Mouse (Mus musculus) liver, embryonic 14.5 days (tissue): ENCODE data around the gene Rfx7. TPM values are rescaled to one million over a fixed set of nuclear protein-coding genes. Genes with fewer than 3 reads are reported as not detected.

Experiments used
- ATAC-seq: fragments of 200-750 bp; cut with Nextera tagmentation; 2 replicates; pipeline ENCODE4 v1.8.0; 2017; ENCODE audit warnings: moderate number of reproducible peaks, mild to moderate bottlenecking, moderate library complexity; ENCODE audit not compliant: insufficient read depth
- DNase-seq, 3 experiments: peaks; one replicate each; pipeline ENCODE4 v3.0.0-alpha.2; 2012 to 2013; ENCODE audit warnings: low read depth in 3 of 3, low spot score in 3 of 3
- H3K27ac ChIP-seq: fragments of 300-500 bp; sonication (generic); 2 replicates; pipeline ENCODE4 v1.5.1; 2014; ENCODE audit warnings: moderate library complexity, mild to moderate bottlenecking, control low read depth, inconsistent platforms
- H3K27me3 ChIP-seq: fragments of 300-500 bp; sonication (generic); 2 replicates; pipeline ENCODE4 v1.6.1; 2014; ENCODE audit warnings: mild to moderate bottlenecking, low read length, moderate library complexity; ENCODE audit not compliant: control insufficient read depth, insufficient read depth
- H3K36me3 ChIP-seq: fragments of 300-500 bp; sonication (generic); replicated peaks from 2 replicates; pipeline ENCODE4 v1.6.1; 2014; ENCODE audit warnings: low read depth; ENCODE audit not compliant: control insufficient read depth, insufficient read depth
- H3K4me1 ChIP-seq, 2 experiments: fragments of 200-500 bp in 1 of 2; fragments of 300-500 bp in 1 of 2; sonication (generic) in 1 of 2; replicated peaks; 2 replicates each; pipeline ENCODE4 v1.6.1; 2012 to 2014; ENCODE audit warnings: antibody characterized with exemption in 1 of 2, inconsistent platforms in 1 of 2, low read length in 1 of 2; ENCODE audit not compliant: control insufficient read depth in 2 of 2, insufficient read depth in 2 of 2
- H3K4me2 ChIP-seq: fragments of 300-500 bp; sonication (generic); 2 replicates; pipeline ENCODE4 v1.6.1; 2014; ENCODE audit warnings: low read depth, mild to moderate bottlenecking, control low read depth, moderate library complexity
- H3K4me3 ChIP-seq, 2 experiments: fragments of 200-500 bp in 1 of 2; fragments of 300-500 bp in 1 of 2; sonication (generic) in 1 of 2; 2 replicates each; pipeline ENCODE4 v1.5.1; 2012 to 2014; ENCODE audit warnings: low read depth in 2 of 2, low read length in 2 of 2, mild to moderate bottlenecking in 2 of 2, control low read depth in 1 of 2, inconsistent platforms in 1 of 2, moderate library complexity in 1 of 2; ENCODE audit not compliant: insufficient read depth in 1 of 2
- H3K9ac ChIP-seq: fragments of 300-500 bp; sonication (generic); replicated peaks from 2 replicates; pipeline ENCODE4 v1.6.1; 2014; ENCODE audit warnings: mild to moderate bottlenecking, control low read depth, moderate library complexity
- H3K9me3 ChIP-seq: fragments of 300-500 bp; sonication (generic); 2 replicates; pipeline ENCODE4 v1.6.1; 2016; ENCODE audit warnings: low read length, mixed read lengths; ENCODE audit not compliant: control insufficient read depth
- CTCF ChIP-seq: IDR thresholded peaks from 2 replicates; pipeline ENCODE4 v1.5.1; 2016; ENCODE audit warnings: antibody characterized with exemption, low read depth, control low read depth
- EP300 ChIP-seq: IDR thresholded peaks from 2 replicates; pipeline ENCODE4 v1.6.1; 2016; ENCODE audit warnings: antibody characterized with exemption, low read depth
- WGBS: fragments of 180-500 bp; shearing (Covaris S2); extraction: QIAGEN DNeasy Blood & Tissue Kit; methylation state at CpG from one replicate; pipeline ENCODE4 v1.1.7; 2014; ENCODE audit not compliant: insufficient replicate concordance; 5-methylcytosine and 5-hydroxymethylcytosine counted together
- microRNA-seq: library from miRNA; unstranded; fragments of <30 nt; microRNA quantifications from one replicate; pipeline ENCODE4, GENCODE M21; 2016
- polyA plus RNA-seq, 2 experiments: library from polyadenylated mRNA; depleted of rRNA in 1 of 2; stranded (reverse) in 1 of 2; unstranded in 1 of 2; fragments of >200 nt; fragmentation: Nextera tagmentation in 1 of 2; extraction: Ambion mirVana in 1 of 2; gene quantifications; 2 replicates each; pipeline versions ENCODE4 v1.2.1 to v1.2.3; 2012 to 2014

Gene Rfx7
- polyA plus RNA-seq, 2 experiments: 3.1 to 3.2 TPM

DNA sequence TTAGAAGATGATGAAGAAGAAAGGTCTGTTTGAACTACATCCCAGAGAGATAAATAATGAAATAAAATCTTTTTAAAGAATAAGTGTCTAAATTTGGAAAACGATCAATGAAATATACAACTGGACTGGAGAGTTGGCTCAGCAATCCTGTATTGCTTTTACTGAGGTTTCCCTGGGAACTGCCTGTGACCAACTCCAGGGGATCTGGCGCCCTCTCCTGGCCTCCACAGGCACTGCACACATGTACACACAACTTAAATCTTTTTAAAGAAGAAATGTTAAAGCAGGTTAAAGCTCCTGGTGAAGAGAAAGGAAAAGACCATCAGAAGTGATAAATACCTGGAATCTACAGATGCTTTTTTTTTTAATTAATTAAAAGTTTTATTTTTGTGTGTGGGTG lies 140.3 kb downstream of the Rfx7 start:
- DNase-seq: peak; percentile 42 to 52 (median 45)
- no peaks in the 10 kb centered on the region for H3K27me3 ChIP-seq
- H3K27ac ChIP-seq: no peak overlapping the region
- H3K4me1 ChIP-seq: no peaks in the 10 kb centered on the region; a peak in 1 of 4 replicates
- no peak overlapping the region for H3K9ac ChIP-seq
- no peak for ATAC-seq
- H3K4me3 ChIP-seq: no peak overlapping the region
- no peak overlapping the region for H3K4me2 ChIP-seq
- 22% methylated on average over 2 of the region's 2 CpGs for WGBS
- no peaks in the 10 kb centered on the region for H3K9me3 ChIP-seq
- peaks cover 74% of the 10 kb centered on the region for H3K36me3 ChIP-seq
- TF ChIP-seq CTCF (peak; percentile 96), EP300 (0 out of 2 replicates have a peak, but pooled peaks have one; percentile 12)

Small RNA genes lying within 50 kb of the gene (microRNA-seq; reads per million reads assigned to microRNA genes)
- not detected for gene Gm28010

Other genes starting within 250 kb of the Rfx7 start
- gene Mns1, start 94.2 kb upstream of the Rfx7 start, polyA plus RNA-seq (2012; rRNA removed): 13.5 and 70.9 TPM in 2 replicates
- 99.8 and 102 TPM in 2 replicates for gene Mns1, start 94.2 kb upstream of the Rfx7 start, polyA plus RNA-seq (2014; fragmentation: Nextera tagmentation; extraction: Ambion mirVana)
- gene Tex9, start 40.0 kb upstream of the Rfx7 start, polyA plus RNA-seq (2012; rRNA removed): 3.0 and 3.8 TPM in 2 replicates
- 6.4 and 6.6 TPM in 2 replicates for gene Tex9, start 40.0 kb upstream of the Rfx7 start, polyA plus RNA-seq (2014; fragmentation: Nextera tagmentation; extraction: Ambion mirVana)
- 63.8 and 87.8 TPM in 2 replicates for gene Nedd4, start 130.1 kb downstream of the Rfx7 start, polyA plus RNA-seq (2012; rRNA removed)
- 86.9 and 98.6 TPM in 2 replicates for gene Nedd4, start 130.1 kb downstream of the Rfx7 start, polyA plus RNA-seq (2014; fragmentation: Nextera tagmentation; extraction: Ambion mirVana)